Comparison of ENCODE assay signal across 8 mouse cellular contexts in genomic region chr6:31642451-31642942, GRCm38 (mm10).
DNase-seq lines count a peak whose midpoint lies in the region; ATAC-seq lines count a peak whose summit lies in the region.

No protein-coding gene starts in this region.

- H3K4me1 ChIP-seq in hindbrain, embryonic 13.5 days (replicated peaks), result peaks cover 19% of the 10 kb centered on the region
- peaks cover 10% of the 10 kb centered on the region; the same call in 1 of the 2 replicates for H3K4me1 ChIP-seq in stomach, embryonic 16.5 days (ENCODE audit: control insufficient read depth, insufficient read depth, low read length)

- H3K27me3 ChIP-seq in hindbrain, embryonic 13.5 days, result peaks cover 9% of the 10 kb centered on the region
- no peaks in the 10 kb centered on the region for H3K27me3 ChIP-seq in stomach, embryonic 16.5 days (ENCODE audit: control insufficient read depth, insufficient read depth, low read length)

- ATAC-seq in CD4-positive, CD25-positive, alpha-beta regulatory T cell, adult 4 months, result no peak
- 0 out of 2 replicates have a peak, but pooled peaks have one; percentile 14 for ATAC-seq in hindbrain, embryonic 13.5 days (ENCODE audit: low FRiP score)
- peak; percentile 61; the same call in 1 of the 2 replicates for ATAC-seq in stomach, embryonic 16.5 days (ENCODE audit: insufficient read depth, low FRiP score)

- peak; percentile 6 for DNase-seq in CD4-positive, CD25-positive, alpha-beta regulatory T cell, adult 2 months (ENCODE audit: low read depth, low spot score)
- DNase-seq in ZHBTc4 (ENCODE audit: low read depth, low spot score), result peak; percentile 93
- peak; percentile 32 for DNase-seq in forelimb bud, embryonic 11.5 days (ENCODE audit: low read depth, low spot score)
- peak; percentile 75 for DNase-seq in liver
- DNase-seq in cerebellum, adult 11 months, result no peak

- WGBS in hindbrain, embryonic 13.5 days, result 30% methylated on average over 13 of the region's 13 CpGs
- 23% methylated on average over 13 of the region's 13 CpGs for WGBS in stomach, embryonic 16.5 days

- H3K4me2 ChIP-seq in hindbrain, embryonic 13.5 days, result 0 out of 2 replicates have a peak overlapping the region, but pooled peaks have one; percentile 4
- H3K4me2 ChIP-seq in stomach, embryonic 16.5 days (ENCODE audit: low read depth, low read length), result no peak overlapping the region

- no peak overlapping the region for H3K9ac ChIP-seq in hindbrain, embryonic 13.5 days
- no peak overlapping the region for H3K9ac ChIP-seq in stomach, embryonic 16.5 days (ENCODE audit: low read length)

- no peaks in the 10 kb centered on the region for H3K36me3 ChIP-seq in hindbrain, embryonic 13.5 days
- H3K36me3 ChIP-seq in stomach, embryonic 16.5 days (ENCODE audit: control insufficient read depth, insufficient read depth, low read length), result no peaks in the 10 kb centered on the region

- no peak overlapping the region for H3K4me3 ChIP-seq in hindbrain, embryonic 13.5 days
- H3K4me3 ChIP-seq in stomach, embryonic 16.5 days (replicated peaks; ENCODE audit: low read length), result no peak overlapping the region

- H3K9me3 ChIP-seq in hindbrain, embryonic 13.5 days, result no peaks in the 10 kb centered on the region
- no peaks in the 10 kb centered on the region for H3K9me3 ChIP-seq in stomach, embryonic 16.5 days (replicated peaks; ENCODE audit: control insufficient read depth, low read length)

- H3K27ac ChIP-seq in hindbrain, embryonic 13.5 days, result no peak overlapping the region
- peak overlapping the region; percentile 29; the same call in 1 of the 2 replicates for H3K27ac ChIP-seq in stomach, embryonic 16.5 days (ENCODE audit: low read length)
